Mouse (Mus musculus) gastrocnemius, postnatal 4 days (tissue): ENCODE data around the gene Itpk1. TPM values are rescaled to one million over a fixed set of nuclear protein-coding genes. Genes with fewer than 3 reads are reported as not detected.

ENCODE experiments used
- DNase-seq, 2 experiments: peaks; one replicate each; pipeline ENCODE4 v3.0.0; 2021 to 2022; ENCODE audit warnings: low spot score in 2 of 2, mixed read lengths in 2 of 2
- total RNA-seq, 2 experiments: library from RNA; stranded (reverse); gene quantifications; 2 replicates each; pipeline ENCODE4 v1.2.3; 2021

The Itpk1 gene
- total RNA-seq, 2 experiments from 2014 or later, result 10.0 to 10.1 TPM

- no peak for DNase-seq
These were observed 9.1 kb downstream of the Itpk1 start for GRCm38 (mm10) chr12:102695369-102696239.

DNA sequence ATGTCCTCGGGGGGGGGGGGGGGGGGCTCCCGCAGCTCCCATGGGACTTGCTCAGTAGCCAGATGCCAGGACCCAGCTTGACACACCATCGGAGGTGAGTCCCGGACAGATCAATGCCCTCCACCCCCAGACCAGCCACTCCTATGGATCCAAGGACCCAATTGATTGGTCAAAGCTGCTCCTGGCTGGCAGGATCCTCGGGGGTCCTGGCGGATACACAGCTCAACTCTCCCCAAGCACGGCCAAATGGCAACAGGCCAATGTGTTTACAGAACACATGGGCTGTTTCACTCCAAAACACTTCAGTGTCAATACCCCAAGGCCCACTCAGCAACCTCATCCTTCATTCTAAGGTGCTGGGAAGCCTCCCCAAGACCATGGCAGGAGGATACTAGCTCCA is 13.0 kb downstream of the Itpk1 start:
- DNase-seq, result no peak

DNA sequence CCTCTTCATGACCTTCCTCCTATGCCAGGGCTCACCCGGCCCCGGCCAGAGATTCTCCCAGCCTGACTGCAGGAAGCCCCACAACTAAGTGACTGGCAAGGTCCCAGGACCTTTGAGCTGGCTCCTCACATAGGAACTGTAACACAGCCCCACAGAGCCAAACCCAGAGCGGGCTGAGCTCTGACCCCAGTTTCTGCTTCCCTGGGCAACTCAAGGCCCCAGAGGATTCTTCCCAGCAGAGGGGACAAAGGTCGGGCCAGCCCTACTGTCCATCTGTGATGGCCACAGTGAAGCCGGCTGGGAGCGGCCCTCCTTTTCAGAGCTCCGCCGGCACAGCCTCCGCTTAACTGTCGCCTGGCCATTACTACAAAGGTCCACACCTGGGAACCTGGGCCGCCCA is 13.6 kb downstream of the Itpk1 start:
- no peak for DNase-seq

- DNase-seq, result no peak
These were observed 14.8 kb downstream of the Itpk1 start for GRCm38 (mm10) chr12:102689773-102690563.

GRCm38 (mm10) chr12:102686321-102686720 is 18.4 kb downstream of the Itpk1 start:
- DNase-seq, result no peak

GRCm38 (mm10) chr12:102685523-102685931 is 19.2 kb downstream of the Itpk1 start:
- no peak for DNase-seq

GRCm38 (mm10) chr12:102684720-102685386 is 19.9 kb downstream of the Itpk1 start:
- no peak for DNase-seq

GRCm38 (mm10) chr12:102683979-102684378 is 20.8 kb downstream of the Itpk1 start:
- peak in 1 of 2 experiments; percentile 55 for DNase-seq

- no peak for DNase-seq
These were observed 21.3 kb downstream of the Itpk1 start for GRCm38 (mm10) chr12:102683438-102683837.

DNA sequence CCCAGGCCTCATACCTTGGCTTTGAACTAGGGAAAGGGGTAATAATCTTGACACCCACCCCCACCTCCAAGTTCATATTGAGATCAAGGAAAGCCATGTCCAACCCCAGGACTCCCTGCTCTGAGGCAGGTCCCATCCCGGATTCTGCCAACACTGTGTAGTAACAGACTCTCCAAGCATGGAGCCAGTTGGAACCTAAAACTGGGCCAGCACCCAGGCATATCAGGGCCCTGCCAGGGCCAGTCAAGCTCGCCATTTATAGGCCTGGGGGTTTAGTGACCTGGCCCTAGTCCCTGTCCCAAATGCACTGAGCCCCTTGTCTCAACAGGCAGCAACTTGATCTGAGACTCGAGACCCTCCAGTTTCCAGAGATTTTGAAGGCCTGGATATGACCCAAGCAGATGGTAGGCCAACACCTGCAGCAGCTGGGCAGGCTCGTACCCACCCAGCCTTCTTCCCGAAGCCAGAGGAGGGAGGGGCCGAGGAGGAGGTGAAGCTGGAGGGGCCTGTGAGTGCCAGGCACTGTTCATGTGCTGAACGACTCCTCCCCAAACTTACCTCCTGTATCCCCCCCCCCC is 21.9 kb downstream of the Itpk1 start:
- DNase-seq, result no peak

DNA sequence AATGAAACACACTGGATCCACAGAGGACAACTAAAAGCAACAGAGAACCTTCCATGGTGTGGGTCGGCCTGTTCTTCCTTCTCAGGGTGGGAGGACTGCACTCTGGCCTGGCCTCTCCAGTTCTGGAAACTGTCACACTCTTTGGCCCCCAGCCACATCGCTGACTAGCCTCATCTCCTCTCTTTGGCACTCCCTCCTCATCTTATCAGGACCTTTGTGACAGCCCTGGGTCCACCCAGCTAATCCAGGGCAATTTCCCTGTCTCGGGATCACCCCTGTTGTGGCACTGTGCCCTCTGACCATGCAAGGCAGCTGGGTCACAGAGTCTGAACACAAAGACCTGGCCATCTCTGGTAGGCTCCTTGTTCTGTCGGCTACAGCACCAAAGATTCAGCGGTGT is 22.6 kb downstream of the Itpk1 start:
- DNase-seq, result no peak

- DNase-seq, result no peak
These were observed 23.1 kb downstream of the Itpk1 start for GRCm38 (mm10) chr12:102681590-102681989.

DNA sequence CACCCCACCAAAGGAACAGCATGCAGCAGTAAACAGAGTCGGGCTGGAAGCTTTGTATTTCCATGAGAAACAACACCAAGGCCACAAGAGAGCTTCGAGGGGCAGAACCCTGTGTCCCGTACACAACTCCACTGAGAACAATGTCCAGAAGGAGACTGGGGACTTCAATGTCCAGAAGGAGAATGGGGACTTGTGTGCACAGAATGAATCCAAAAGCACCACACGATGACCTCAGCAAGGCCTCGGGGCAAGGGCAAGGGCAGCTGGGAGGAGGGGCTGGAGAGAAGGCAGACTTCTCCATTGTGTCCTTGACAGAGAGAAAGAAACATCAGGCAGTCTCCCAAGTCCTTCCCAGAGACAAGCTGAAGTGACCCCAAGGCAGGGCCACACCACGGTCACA is 25.9 kb downstream of the Itpk1 start:
- DNase-seq, result no peak

- DNase-seq, result no peak
These were observed 27.6 kb downstream of the Itpk1 start for GRCm38 (mm10) chr12:102677089-102677488.

DNA sequence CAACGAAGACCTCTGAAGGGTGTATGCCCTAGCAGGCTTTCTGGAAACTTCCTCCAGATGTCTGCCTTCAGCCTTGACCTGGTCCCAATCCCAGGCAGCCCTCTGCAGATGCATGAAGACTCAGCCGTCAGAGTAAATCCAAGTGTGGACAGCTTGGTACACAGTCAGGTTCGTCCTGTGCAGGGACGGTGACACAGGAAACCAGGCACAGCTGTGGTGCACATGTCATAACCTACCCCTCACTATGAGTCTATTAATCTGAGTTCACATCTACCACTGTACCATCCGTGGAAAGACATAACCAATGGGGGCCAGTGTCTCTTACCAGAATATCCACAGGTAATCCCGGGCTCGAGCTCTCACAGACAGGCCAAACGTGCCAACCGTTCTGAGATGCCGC is 30.2 kb downstream of the Itpk1 start:
- DNase-seq, result no peak

DNA sequence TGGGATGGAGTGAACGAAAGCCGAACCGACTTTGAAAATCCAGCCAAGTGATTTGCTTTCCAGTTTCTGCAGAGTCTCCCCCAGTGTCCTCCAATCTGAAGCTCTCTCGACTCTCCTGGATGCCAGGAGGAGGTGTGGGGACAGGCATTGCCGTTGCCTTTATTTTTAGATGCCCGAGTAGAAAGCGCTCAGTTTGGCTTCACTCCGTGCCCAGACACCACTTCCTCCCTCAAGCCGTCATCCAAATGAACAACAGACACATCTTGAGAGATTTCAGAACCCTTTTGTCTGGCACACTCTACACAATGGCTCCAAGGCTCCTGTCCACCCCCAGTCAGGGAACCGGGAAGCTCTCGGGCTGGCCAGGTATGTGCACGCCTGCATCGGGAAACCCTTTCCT is 30.6 kb downstream of the Itpk1 start:
- DNase-seq, result no peak

- DNase-seq, result no peak
These were observed 31.6 kb downstream of the Itpk1 start for GRCm38 (mm10) chr12:102672857-102673839.

DNA sequence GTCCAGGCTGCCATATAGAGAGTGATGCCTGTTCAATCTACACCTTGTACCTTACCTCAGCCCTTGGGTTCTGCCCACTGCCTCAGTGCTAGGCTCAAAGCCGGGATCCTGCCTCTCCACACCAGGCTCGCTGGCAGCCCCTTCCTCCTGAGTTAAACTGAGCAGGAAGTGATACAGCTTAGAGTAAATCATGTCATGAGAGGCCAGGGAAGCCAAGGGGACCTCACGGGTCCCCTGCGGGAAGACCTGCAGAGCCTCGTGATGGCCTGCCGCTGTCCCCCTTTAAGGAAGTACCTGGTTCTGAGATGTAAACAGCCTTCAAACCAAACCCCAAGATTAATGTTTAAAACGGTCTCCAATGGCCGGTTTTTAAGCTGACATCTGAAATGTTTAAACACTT is 32.6 kb downstream of the Itpk1 start:
- no peak for DNase-seq

DNA sequence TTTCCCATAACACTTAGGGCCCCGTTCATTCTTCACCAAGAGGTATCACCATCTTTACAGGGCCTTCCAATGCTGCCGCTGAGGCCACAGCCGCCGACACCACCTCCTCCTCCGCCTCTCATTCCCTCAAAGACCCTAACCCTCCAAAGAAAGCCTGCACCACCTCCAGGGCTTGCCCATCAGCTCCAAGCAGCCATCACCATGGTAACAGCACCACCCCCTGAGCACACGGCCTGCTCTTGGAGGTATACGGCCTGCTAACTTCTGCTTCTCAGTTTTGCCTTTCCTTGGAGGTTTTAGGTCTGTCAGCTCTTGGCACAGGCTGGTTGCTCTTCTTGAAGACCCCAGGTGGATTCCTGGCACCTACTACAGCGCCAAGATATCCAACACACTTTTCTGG is 33.9 kb downstream of the Itpk1 start:
- DNase-seq, result no peak
